Mouse (Mus musculus) stomach, embryonic 16.5 days (tissue): ENCODE measurements at regions not wholly inside any gene's neighbourhood (a gene's known extent, or its start where the extent isn't known, plus 50 kb on each side); places are given as distances from the start of the nearest gene placed in this dataset.
A peak's percentile ranks its signal among the peaks of the same experiment; 100 is the strongest.

Experiments used
- ATAC-seq: fragments of 200-750 bp; cut with Nextera tagmentation; 2 replicates; pipeline ENCODE4 v1.8.0; 2017; ENCODE audit warnings: moderate number of reproducible peaks, moderate TSS enrichment; ENCODE audit not compliant: insufficient read depth, low FRiP score
- H3K27ac ChIP-seq: fragments of 300-500 bp; sonication (generic); 2 replicates; pipeline ENCODE4 v1.5.1; 2014; ENCODE audit warnings: low read length
- H3K27me3 ChIP-seq: fragments of 300-500 bp; sonication (generic); 2 replicates; pipeline ENCODE4 v1.6.1; 2014; ENCODE audit warnings: low read length, control low read depth, mixed read lengths; ENCODE audit not compliant: control insufficient read depth, insufficient read depth
- H3K36me3 ChIP-seq: fragments of 300-500 bp; sonication (generic); 2 replicates; pipeline ENCODE4 v1.6.1; 2014; ENCODE audit warnings: low read length; ENCODE audit not compliant: control insufficient read depth, insufficient read depth
- H3K4me1 ChIP-seq: fragments of 300-500 bp; sonication (generic); 2 replicates; pipeline ENCODE4 v1.6.1; 2014; ENCODE audit warnings: low read length, control low read depth, mixed read lengths; ENCODE audit not compliant: control insufficient read depth, insufficient read depth
- H3K4me2 ChIP-seq: fragments of 300-500 bp; sonication (generic); 2 replicates; pipeline ENCODE4 v1.6.1; 2014; ENCODE audit warnings: low read depth, low read length, mixed read lengths
- H3K4me3 ChIP-seq: fragments of 300-500 bp; sonication (generic); replicated peaks from 2 replicates; pipeline ENCODE4 v1.5.1; 2014; ENCODE audit warnings: mild to moderate bottlenecking, low read length
- H3K9ac ChIP-seq: fragments of 300-500 bp; sonication (generic); 2 replicates; pipeline ENCODE4 v1.6.1; 2014; ENCODE audit warnings: low read length
- H3K9me3 ChIP-seq: fragments of 300-500 bp; sonication (generic); replicated peaks from 2 replicates; pipeline ENCODE4 v1.6.1; 2016; ENCODE audit warnings: low read length, control low read depth; ENCODE audit not compliant: control insufficient read depth
- WGBS: fragments of 180-500 bp; shearing (Covaris S2); extraction: QIAGEN DNeasy Blood & Tissue Kit; methylation state at CpG from one replicate; pipeline ENCODE4 v1.1.7; 2014; 5-methylcytosine and 5-hydroxymethylcytosine counted together

GRCm38 (mm10) chrX:105346420-105346819 is 153.2 kb upstream of the Cypt2 start:
- Histone ChIP-seq H3K9ac (no peak overlapping the region), H3K4me1 (no peaks in the 10 kb centered on the region), H3K27me3 (no peaks in the 10 kb centered on the region; the same call in 1 of the 2 replicates), H3K9me3 (no peaks in the 10 kb centered on the region), H3K4me2 (no peak overlapping the region), H3K36me3 (no peaks in the 10 kb centered on the region), H3K4me3 (no peak overlapping the region), H3K27ac (no peak overlapping the region)
- ATAC-seq = no peak
- 80% methylated on average over 3 of the region's 3 CpGs for WGBS

- no peak for ATAC-seq
- 31% methylated on average over 2 of the region's 2 CpGs for WGBS
- no peaks in the 10 kb centered on the region for H3K9me3 ChIP-seq
Measured at GRCm38 (mm10) chrX:105366284-105366683, 133.3 kb upstream of the Cypt2 start.

GRCm38 (mm10) chrX:105367979-105368378 is 131.6 kb upstream of the Cypt2 start:
- no peak overlapping the region for H3K9ac ChIP-seq
- H3K27ac ChIP-seq = no peak overlapping the region
- WGBS = 72% methylated on average over 2 of the region's 2 CpGs
- H3K27me3 ChIP-seq = peaks cover 7% of the 10 kb centered on the region; the same call in 1 of the 2 replicates
- no peak overlapping the region for H3K4me3 ChIP-seq
- no peaks in the 10 kb centered on the region for H3K4me1 ChIP-seq
- no peak for ATAC-seq
- H3K36me3 ChIP-seq = no peaks in the 10 kb centered on the region
- H3K4me2 ChIP-seq = no peak overlapping the region
- H3K9me3 ChIP-seq = no peaks in the 10 kb centered on the region

More at GRCm38 (mm10) chrX:105366284-105366683, 133.3 kb upstream of the Cypt2 start:
- H3K4me1 ChIP-seq = no peaks in the 10 kb centered on the region
- H3K27ac ChIP-seq = no peak overlapping the region
- H3K4me2 ChIP-seq = no peak overlapping the region
- no peaks in the 10 kb centered on the region for H3K36me3 ChIP-seq
- H3K9ac ChIP-seq = no peak overlapping the region
- no peak overlapping the region for H3K4me3 ChIP-seq
- H3K27me3 ChIP-seq = peaks cover 7% of the 10 kb centered on the region; the same call in 1 of the 2 replicates

- Histone ChIP-seq H3K9me3 (no peaks in the 10 kb centered on the region), H3K4me1 (no peaks in the 10 kb centered on the region), H3K9ac (no peak overlapping the region), H3K27me3 (peaks cover 4% of the 10 kb centered on the region; the same call in 1 of the 2 replicates), H3K36me3 (no peaks in the 10 kb centered on the region), H3K27ac (no peak overlapping the region), H3K4me2 (no peak overlapping the region), H3K4me3 (no peak overlapping the region)
- ATAC-seq = no peak
- 57% methylated on average over 1 of the region's 1 CpGs for WGBS
Measured at GRCm38 (mm10) chrX:105390506-105390905, 109.1 kb upstream of the Cypt2 start.

- Histone ChIP-seq H3K9ac (no peak overlapping the region), H3K4me3 (no peak overlapping the region), H3K36me3 (no peaks in the 10 kb centered on the region), H3K9me3 (no peaks in the 10 kb centered on the region), H3K27ac (no peak overlapping the region), H3K4me2 (no peak overlapping the region), H3K27me3 (peaks cover 4% of the 10 kb centered on the region; the same call in 1 of the 2 replicates), H3K4me1 (no peaks in the 10 kb centered on the region)
- ATAC-seq = no peak
Measured at GRCm38 (mm10) chrX:105391029-105391428, 108.5 kb upstream of the Cypt2 start.

GRCm38 (mm10) chrX:105391680-105392462 is 107.7 kb upstream of the Cypt2 start:
- H3K4me3 ChIP-seq = no peak overlapping the region
- WGBS = 26% methylated on average over 8 of the region's 8 CpGs
- H3K36me3 ChIP-seq = no peaks in the 10 kb centered on the region
- no peak overlapping the region for H3K9ac ChIP-seq
- no peak overlapping the region for H3K4me2 ChIP-seq
- no peak for ATAC-seq
- peaks cover 4% of the 10 kb centered on the region; the same call in 1 of the 2 replicates for H3K27me3 ChIP-seq
- no peaks in the 10 kb centered on the region for H3K4me1 ChIP-seq
- no peak overlapping the region for H3K27ac ChIP-seq
- H3K9me3 ChIP-seq = no peaks in the 10 kb centered on the region

- no peak for ATAC-seq
- Histone ChIP-seq H3K36me3 (no peaks in the 10 kb centered on the region), H3K4me3 (no peak overlapping the region), H3K27ac (no peak overlapping the region), H3K9me3 (no peaks in the 10 kb centered on the region), H3K27me3 (peaks cover 4% of the 10 kb centered on the region; the same call in 1 of the 2 replicates), H3K4me2 (no peak overlapping the region), H3K4me1 (no peaks in the 10 kb centered on the region), H3K9ac (no peak overlapping the region)
- 38% methylated on average over 11 of the region's 11 CpGs for WGBS
Measured at GRCm38 (mm10) chrX:105393259-105393658, 106.3 kb upstream of the Cypt2 start.

- Histone ChIP-seq H3K9me3 (no peaks in the 10 kb centered on the region), H3K4me1 (no peaks in the 10 kb centered on the region), H3K4me3 (no peak overlapping the region), H3K9ac (no peak overlapping the region), H3K4me2 (no peak overlapping the region), H3K36me3 (no peaks in the 10 kb centered on the region), H3K27me3 (0 out of 2 replicates have a peak, but pooled peaks cover 3% of the 10 kb centered on the region), H3K27ac (no peak overlapping the region)
- WGBS = 54% methylated on average over 5 of the region's 5 CpGs
- ATAC-seq = no peak
Measured at GRCm38 (mm10) chrX:105413351-105413750, 86.2 kb upstream of the Cypt2 start.

GRCm38 (mm10) chrX:105420976-105421375 is 78.6 kb upstream of the Cypt2 start:
- Histone ChIP-seq H3K9me3 (no peaks in the 10 kb centered on the region), H3K36me3 (no peaks in the 10 kb centered on the region), H3K9ac (no peak overlapping the region), H3K4me3 (no peak overlapping the region), H3K27ac (no peak overlapping the region), H3K4me2 (no peak overlapping the region), H3K4me1 (no peaks in the 10 kb centered on the region), H3K27me3 (no peaks in the 10 kb centered on the region)
- peak; percentile 66 for ATAC-seq
- 29% methylated on average over 3 of the region's 3 CpGs for WGBS
